Mouse (Mus musculus) small intestine, adult 2 months (tissue): ENCODE results near the gene Slc2a6.

Experiments
- CTCF ChIP-seq: fragments of 200-500 bp; IDR thresholded peaks from 2 replicates; pipeline ENCODE4 v1.5.1; 2012; ENCODE audit warnings: low read depth, mild to moderate bottlenecking, control low read depth, inconsistent platforms, low read length, moderate library complexity, mixed read lengths; ENCODE audit not compliant: insufficient replicate concordance, insufficient read length; ENCODE audit errors: extremely low read depth
- POLR2A ChIP-seq: fragments of 200-500 bp; IDR thresholded peaks from 2 replicates; pipeline ENCODE4 v1.6.1; 2012; ENCODE audit warnings: low read depth, mild to moderate bottlenecking, control low read depth, inconsistent platforms, low read length, moderate library complexity

- TF ChIP-seq CTCF = no peak
- no peak for TF ChIP-seq POLR2A
Measured at GRCm38 (mm10) chr2:27069646-27070045, 41.8 kb upstream of the Slc2a6 start.
